Mouse (Mus musculus): ENCODE measurements around the gene Kirrel. TPM values are rescaled to one million over a fixed set of nuclear protein-coding genes. Genes with fewer than 3 reads are reported as not detected.
A peak's percentile ranks its signal among the peaks of the same experiment; 100 is the strongest.
"Not testable (repeated sequence)": the region's sequence is repeated elsewhere in the genome, so short reads cannot be mapped to it uniquely, and the experiment has no call there.

Gene Kirrel
- polyA plus RNA-seq, 1 experiment from 2014 or later, result 4.9 TPM

DNA sequence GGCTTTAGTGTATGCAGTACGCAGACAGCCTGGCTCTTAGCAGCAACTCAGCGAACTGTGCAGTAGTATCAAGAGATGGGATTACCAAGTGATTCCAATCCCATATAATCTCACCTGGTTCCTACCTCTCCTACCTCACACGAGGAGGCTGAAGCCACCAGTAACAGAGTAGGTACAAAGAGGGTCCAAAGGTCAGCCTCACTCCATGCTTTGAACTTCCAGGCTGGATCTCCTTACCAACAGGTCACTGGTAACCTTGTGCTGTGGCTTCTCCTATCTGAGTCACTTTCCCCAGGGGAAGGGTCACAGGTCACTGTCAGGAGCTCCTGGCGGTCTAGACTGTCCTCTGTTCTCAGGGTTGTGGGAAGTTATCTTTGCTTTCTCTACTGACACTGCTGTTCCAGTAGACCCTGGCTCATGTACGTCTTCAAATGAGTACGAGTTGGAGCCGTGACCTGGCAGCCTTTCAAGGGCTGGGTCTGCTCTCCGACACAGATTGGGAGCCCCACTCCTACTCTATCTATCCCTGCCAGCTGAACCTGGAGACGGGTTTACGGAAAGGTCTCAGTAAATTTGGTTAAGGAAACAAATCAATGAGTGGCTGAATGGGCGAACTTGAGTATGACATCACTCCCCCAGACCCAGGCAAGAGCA, 42.7 kb downstream of the Kirrel start:
- Histone ChIP-seq H3K4me3 (ENCODE audit: low read depth, low read length) (no peak overlapping the region), H3K27me3 (ENCODE audit: control insufficient read depth, insufficient read depth, low read length) (no peaks in the 10 kb centered on the region), H3K4me1 (ENCODE audit: control insufficient read depth, insufficient read depth, low read length) (peaks cover 5% of the 10 kb centered on the region; the same call in 1 of the 2 replicates), H3K36me3 (ENCODE audit: control insufficient read depth, insufficient read depth, low read length) (no peaks in the 10 kb centered on the region), H3K27ac (ENCODE audit: low read depth, low read length) (no peak overlapping the region), H3K4me2 (ENCODE audit: low read depth, low read length) (no peak overlapping the region), H3K9me3 (ENCODE audit: control insufficient read depth, low read length) (no peaks in the 10 kb centered on the region), H3K9ac (replicated peaks; ENCODE audit: low read depth, low read length) (no peak overlapping the region)
- no peak for ATAC-seq (ENCODE audit: low read depth)
- WGBS, result 82% methylated on average over 11 of the region's 11 CpGs

DNA sequence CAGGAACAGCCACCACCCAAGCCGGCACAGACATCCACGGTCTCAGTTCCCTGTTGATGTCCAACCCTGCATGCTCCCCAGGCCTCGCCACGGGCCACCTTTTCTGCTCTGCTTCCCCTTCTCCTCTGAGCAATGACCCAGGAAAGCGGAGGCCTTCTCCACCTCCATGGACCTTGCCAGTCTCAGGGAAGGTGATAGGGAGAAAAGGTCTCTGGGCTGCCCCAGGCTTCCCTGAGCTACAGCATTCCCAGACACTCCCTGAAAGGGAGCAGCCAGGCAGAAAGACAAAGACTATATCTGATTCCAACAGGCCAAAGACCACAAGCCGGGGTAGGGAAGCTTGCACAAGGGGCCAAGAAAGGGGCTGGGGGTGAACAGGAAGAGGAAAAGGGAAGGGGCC, 43.6 kb downstream of the Kirrel start:
- no peaks in the 10 kb centered on the region for H3K27me3 ChIP-seq (ENCODE audit: control insufficient read depth, insufficient read depth, low read length)
- no peak overlapping the region for H3K4me3 ChIP-seq (ENCODE audit: low read depth, low read length)
- H3K9ac ChIP-seq (replicated peaks; ENCODE audit: low read depth, low read length), result no peak overlapping the region
- ATAC-seq (ENCODE audit: low read depth), result no peak
- H3K27ac ChIP-seq (ENCODE audit: low read depth, low read length), result no peak overlapping the region
- H3K4me2 ChIP-seq (ENCODE audit: low read depth, low read length), result no peak overlapping the region
- WGBS, result 60% methylated on average over 6 of the region's 6 CpGs
- H3K36me3 ChIP-seq (ENCODE audit: control insufficient read depth, insufficient read depth, low read length), result no peaks in the 10 kb centered on the region
- H3K9me3 ChIP-seq (ENCODE audit: control insufficient read depth, low read length), result no peaks in the 10 kb centered on the region
- peaks cover 5% of the 10 kb centered on the region; the same call in 1 of the 2 replicates for H3K4me1 ChIP-seq (ENCODE audit: control insufficient read depth, insufficient read depth, low read length)

DNA sequence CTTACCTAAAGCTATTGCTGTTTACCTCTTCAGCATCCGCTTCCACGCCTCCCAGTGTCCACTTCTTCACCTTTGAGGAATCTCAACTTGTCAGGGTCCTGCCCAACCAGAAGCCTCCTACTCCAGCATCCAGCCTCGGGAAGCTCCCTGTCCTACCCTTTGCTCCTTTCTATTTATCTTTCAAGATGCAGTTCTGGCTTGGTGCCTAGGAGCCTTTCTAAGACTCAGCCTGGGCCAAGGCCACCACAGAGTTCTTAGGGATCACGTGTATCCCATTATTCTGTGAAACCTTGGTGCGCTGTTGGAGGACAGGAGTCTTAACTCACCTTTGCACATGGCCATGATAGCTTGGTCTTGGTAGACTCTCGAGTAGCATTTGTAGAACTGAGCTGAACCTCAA, 50.8 kb downstream of the Kirrel start:
- no peaks in the 10 kb centered on the region for H3K9me3 ChIP-seq (ENCODE audit: control insufficient read depth, low read length)
- H3K4me2 ChIP-seq (ENCODE audit: low read depth, low read length), result no peak overlapping the region
- H3K9ac ChIP-seq (replicated peaks; ENCODE audit: low read depth, low read length), result no peak overlapping the region
- H3K4me1 ChIP-seq (ENCODE audit: control insufficient read depth, insufficient read depth, low read length), result no peaks in the 10 kb centered on the region; the same call in 1 of the 2 replicates
- H3K27ac ChIP-seq (ENCODE audit: low read depth, low read length), result no peak overlapping the region
- 93% methylated on average over 6 of the region's 6 CpGs for WGBS
- H3K36me3 ChIP-seq (ENCODE audit: control insufficient read depth, insufficient read depth, low read length), result no peaks in the 10 kb centered on the region
- ATAC-seq (ENCODE audit: low read depth), result no peak
- H3K27me3 ChIP-seq (ENCODE audit: control insufficient read depth, insufficient read depth, low read length), result no peaks in the 10 kb centered on the region
- H3K4me3 ChIP-seq (ENCODE audit: low read depth, low read length), result no peak overlapping the region

DNA sequence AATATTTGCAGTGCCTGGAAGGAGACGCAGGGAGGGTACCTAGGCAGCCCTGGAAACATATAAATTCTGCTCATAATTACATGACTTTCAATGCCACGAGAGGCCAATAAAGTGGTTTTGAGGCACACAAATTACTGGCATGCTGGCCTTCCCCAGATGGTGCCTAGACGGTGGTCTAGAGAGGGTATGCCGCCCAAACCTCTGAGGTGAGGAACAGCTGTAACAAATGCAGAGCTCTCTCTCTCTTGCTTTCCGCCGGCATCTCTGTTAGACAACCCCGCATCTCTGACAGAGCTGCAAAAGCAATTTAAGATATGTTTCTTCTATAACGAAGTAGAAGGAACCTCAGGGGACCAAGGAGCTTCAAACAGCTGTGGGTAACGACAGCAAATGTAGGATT, 56.3 kb downstream of the Kirrel start:
- Histone ChIP-seq H3K36me3 (ENCODE audit: control insufficient read depth, insufficient read depth, low read length) (no peaks in the 10 kb centered on the region), H3K9ac (replicated peaks; ENCODE audit: low read depth, low read length) (no peak overlapping the region), H3K27ac (ENCODE audit: low read depth, low read length) (no peak overlapping the region), H3K27me3 (ENCODE audit: control insufficient read depth, insufficient read depth, low read length) (no peaks in the 10 kb centered on the region), H3K4me1 (ENCODE audit: control insufficient read depth, insufficient read depth, low read length) (peaks cover 19% of the 10 kb centered on the region; the same call in 1 of the 2 replicates), H3K4me2 (ENCODE audit: low read depth, low read length) (no peak overlapping the region), H3K9me3 (ENCODE audit: control insufficient read depth, low read length) (no peaks in the 10 kb centered on the region), H3K4me3 (ENCODE audit: low read depth, low read length) (no peak overlapping the region)
- WGBS, result 42% methylated on average over 9 of the region's 9 CpGs
- ATAC-seq (ENCODE audit: low read depth), result peak; percentile 47; the same call in 1 of the 2 replicates

DNA sequence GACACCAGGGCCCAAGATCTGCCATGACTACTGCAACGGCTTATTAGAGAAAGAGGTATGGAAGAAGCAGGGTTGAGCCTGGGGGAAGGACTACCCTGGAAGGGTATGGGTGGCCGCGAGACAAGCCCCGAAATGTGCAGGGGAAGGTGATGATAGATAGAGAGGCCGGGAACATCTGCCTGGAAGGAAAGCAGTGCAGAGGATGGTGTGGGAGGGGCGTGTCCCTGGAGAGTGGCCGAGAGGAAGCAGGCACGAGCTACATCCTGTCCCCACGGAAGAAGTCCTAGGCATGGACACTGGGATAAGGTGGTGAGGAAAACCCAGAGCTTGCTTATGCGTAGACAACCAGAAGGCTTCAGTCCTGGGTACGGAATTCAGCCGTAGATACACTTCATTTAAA, 56.9 kb downstream of the Kirrel start:
- ATAC-seq (ENCODE audit: low read depth), result no peak
- H3K4me1 ChIP-seq (ENCODE audit: control insufficient read depth, insufficient read depth, low read length), result peaks cover 19% of the 10 kb centered on the region; the same call in 1 of the 2 replicates
- H3K36me3 ChIP-seq (ENCODE audit: control insufficient read depth, insufficient read depth, low read length), result no peaks in the 10 kb centered on the region
- no peak overlapping the region for H3K4me3 ChIP-seq (ENCODE audit: low read depth, low read length)
- no peaks in the 10 kb centered on the region for H3K9me3 ChIP-seq (ENCODE audit: control insufficient read depth, low read length)
- H3K9ac ChIP-seq (replicated peaks; ENCODE audit: low read depth, low read length), result no peak overlapping the region
- no peak overlapping the region for H3K4me2 ChIP-seq (ENCODE audit: low read depth, low read length)
- H3K27ac ChIP-seq (ENCODE audit: low read depth, low read length), result peak overlapping the region; percentile 52; the same call in 1 of the 2 replicates
- WGBS, result 72% methylated on average over 12 of the region's 12 CpGs
- no peaks in the 10 kb centered on the region for H3K27me3 ChIP-seq (ENCODE audit: control insufficient read depth, insufficient read depth, low read length)

DNA sequence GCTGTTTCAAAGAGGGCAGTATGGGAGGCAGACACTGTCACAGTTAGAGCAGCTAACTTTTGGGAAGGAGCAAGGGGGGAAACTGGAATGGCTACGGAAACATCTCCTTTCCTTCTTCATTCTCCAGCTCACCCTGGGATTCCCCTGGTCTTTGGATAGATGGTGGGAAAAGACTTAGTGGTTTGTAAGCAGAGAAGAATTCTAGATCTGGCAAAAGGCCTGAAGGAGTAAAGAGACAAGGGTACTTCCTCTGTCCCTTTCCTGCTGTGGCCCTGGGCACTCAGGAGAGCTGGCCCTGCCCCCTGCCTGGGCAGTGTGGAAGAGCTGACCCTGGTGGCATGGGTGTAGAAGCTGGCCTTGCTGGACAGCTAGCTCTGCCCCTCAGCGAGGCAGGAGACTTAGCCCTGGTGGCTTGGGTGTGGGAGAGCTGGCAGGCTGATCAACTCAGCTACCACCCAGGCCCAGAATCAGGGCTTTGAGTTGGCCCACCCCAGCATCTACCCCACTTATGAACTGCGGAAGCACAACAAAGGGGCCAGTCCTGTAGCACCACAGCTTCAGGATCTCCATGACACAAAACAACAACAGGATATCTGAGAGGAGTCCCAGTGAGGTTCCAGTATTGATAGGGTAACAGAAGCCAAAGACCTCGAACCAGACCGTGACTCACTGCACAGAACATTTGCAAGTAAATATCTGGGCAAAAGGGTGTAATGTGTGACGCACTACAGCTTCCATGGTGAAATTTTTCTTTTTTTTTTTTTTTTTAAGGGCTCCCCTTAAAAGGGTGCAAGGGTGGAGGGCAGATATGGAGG, 58.6 kb downstream of the Kirrel start:
- H3K9ac ChIP-seq (replicated peaks; ENCODE audit: low read depth, low read length), result no peak overlapping the region
- no peaks in the 10 kb centered on the region for H3K27me3 ChIP-seq (ENCODE audit: control insufficient read depth, insufficient read depth, low read length)
- H3K4me2 ChIP-seq (ENCODE audit: low read depth, low read length), result no peak overlapping the region
- H3K9me3 ChIP-seq (ENCODE audit: control insufficient read depth, low read length), result no peaks in the 10 kb centered on the region
- ATAC-seq (ENCODE audit: low read depth), result no peak
- no peak overlapping the region for H3K27ac ChIP-seq (ENCODE audit: low read depth, low read length)
- no peak overlapping the region for H3K4me3 ChIP-seq (ENCODE audit: low read depth, low read length)
- H3K36me3 ChIP-seq (ENCODE audit: control insufficient read depth, insufficient read depth, low read length), result no peaks in the 10 kb centered on the region
- peaks cover 19% of the 10 kb centered on the region; the same call in 1 of the 2 replicates for H3K4me1 ChIP-seq (ENCODE audit: control insufficient read depth, insufficient read depth, low read length)
- WGBS, result 86% methylated on average over 6 of the region's 6 CpGs

DNA sequence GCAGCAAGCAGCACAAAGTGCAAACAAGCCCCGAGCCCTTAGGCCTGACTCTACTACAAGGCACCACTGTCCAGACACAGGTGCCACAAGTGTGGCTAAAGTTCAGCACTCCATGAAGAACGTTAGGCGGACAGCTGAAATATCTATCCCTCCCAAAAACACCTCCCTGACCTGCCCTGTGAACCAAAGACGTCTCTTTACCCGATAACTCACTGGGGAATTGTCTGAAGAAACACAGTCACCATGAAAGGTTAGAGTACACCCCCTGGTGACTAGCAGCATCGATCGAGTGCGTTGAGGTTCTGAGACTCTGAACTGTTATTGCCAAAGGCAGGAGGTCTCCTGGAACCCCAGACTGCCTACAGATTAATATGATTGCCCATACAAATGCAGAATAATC, 59.3 kb downstream of the Kirrel start:
- Histone ChIP-seq H3K27me3 (ENCODE audit: control insufficient read depth, insufficient read depth, low read length) (no peaks in the 10 kb centered on the region), H3K27ac (ENCODE audit: low read depth, low read length) (no peak overlapping the region), H3K4me1 (ENCODE audit: control insufficient read depth, insufficient read depth, low read length) (peaks cover 19% of the 10 kb centered on the region; the same call in 1 of the 2 replicates), H3K9me3 (ENCODE audit: control insufficient read depth, low read length) (no peaks in the 10 kb centered on the region), H3K9ac (replicated peaks; ENCODE audit: low read depth, low read length) (no peak overlapping the region), H3K4me3 (ENCODE audit: low read depth, low read length) (no peak overlapping the region), H3K36me3 (ENCODE audit: control insufficient read depth, insufficient read depth, low read length) (no peaks in the 10 kb centered on the region), H3K4me2 (ENCODE audit: low read depth, low read length) (no peak overlapping the region)
- ATAC-seq (ENCODE audit: low read depth), result no peak
- 78% methylated on average over 8 of the region's 8 CpGs for WGBS

DNA sequence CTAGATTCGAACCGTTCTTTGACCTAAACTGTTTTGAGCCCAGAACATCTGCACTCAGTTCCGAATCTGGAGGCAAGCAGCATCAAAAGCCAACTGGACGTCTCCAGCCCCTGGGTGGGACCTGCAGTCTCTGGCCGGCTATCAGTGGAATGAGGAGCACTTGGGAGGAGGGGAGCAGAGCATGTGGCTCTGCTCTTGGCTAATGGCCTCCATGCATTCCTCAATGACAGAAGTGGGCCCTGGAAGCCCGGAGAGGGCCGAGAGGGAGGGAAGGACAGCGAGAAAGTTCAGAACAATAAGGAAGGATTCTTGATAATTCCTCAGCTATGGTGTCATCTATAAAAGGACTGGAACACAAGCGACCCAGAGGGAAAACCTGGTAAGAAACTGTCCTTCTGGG, 59.7 kb downstream of the Kirrel start:
- Histone ChIP-seq H3K9me3 (ENCODE audit: control insufficient read depth, low read length) (no peaks in the 10 kb centered on the region), H3K4me3 (ENCODE audit: low read depth, low read length) (no peak overlapping the region), H3K27me3 (ENCODE audit: control insufficient read depth, insufficient read depth, low read length) (no peaks in the 10 kb centered on the region), H3K27ac (ENCODE audit: low read depth, low read length) (no peak overlapping the region), H3K36me3 (ENCODE audit: control insufficient read depth, insufficient read depth, low read length) (no peaks in the 10 kb centered on the region), H3K4me1 (ENCODE audit: control insufficient read depth, insufficient read depth, low read length) (peaks cover 19% of the 10 kb centered on the region; the same call in 1 of the 2 replicates), H3K9ac (replicated peaks; ENCODE audit: low read depth, low read length) (no peak overlapping the region), H3K4me2 (ENCODE audit: low read depth, low read length) (no peak overlapping the region)
- no peak for ATAC-seq (ENCODE audit: low read depth)
- WGBS, result 78% methylated on average over 9 of the region's 9 CpGs

DNA sequence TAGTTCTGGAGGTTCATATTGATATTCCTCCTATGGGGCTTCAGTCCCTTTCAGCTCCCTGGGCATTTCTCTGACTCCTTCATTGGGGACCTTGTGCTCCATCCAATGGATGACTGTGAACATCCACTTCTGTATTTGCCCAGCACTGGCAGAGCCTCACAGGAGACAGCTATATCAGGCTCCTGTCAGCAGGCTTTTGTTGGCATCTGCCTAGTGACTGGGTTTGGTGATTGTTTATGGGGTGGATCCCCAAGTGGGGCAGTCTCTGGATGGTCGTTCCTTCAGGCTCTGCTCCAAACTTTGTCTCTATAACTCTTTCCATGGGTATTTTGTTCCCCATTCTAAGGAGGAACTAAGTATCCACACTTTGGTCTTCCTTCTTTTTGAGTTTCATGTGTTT, 60.7 kb downstream of the Kirrel start:
- H3K4me1 ChIP-seq (ENCODE audit: control insufficient read depth, insufficient read depth, low read length), result peaks cover 19% of the 10 kb centered on the region; the same call in 1 of the 2 replicates
- H3K9ac ChIP-seq (replicated peaks; ENCODE audit: low read depth, low read length); H3K4me2 ChIP-seq (ENCODE audit: low read depth, low read length); H3K4me3 ChIP-seq (ENCODE audit: low read depth, low read length); H3K27ac ChIP-seq (ENCODE audit: low read depth, low read length); H3K9me3 ChIP-seq (ENCODE audit: control insufficient read depth, low read length); ATAC-seq (ENCODE audit: low read depth); H3K27me3 ChIP-seq (ENCODE audit: control insufficient read depth, insufficient read depth, low read length); H3K36me3 ChIP-seq (ENCODE audit: control insufficient read depth, insufficient read depth, low read length): not testable (repeated sequence)
- 56% methylated on average over 1 of the region's 1 CpGs for WGBS

Measured in neural tube, embryonic 14.5 days (tissue).